Mouse (Mus musculus) small intestine, adult 2 months (tissue): ENCODE measurements around the gene Gm6993. TPM values are rescaled to one million over a fixed set of nuclear protein-coding genes. Genes with fewer than 3 reads are reported as not detected.
A peak's percentile ranks its signal among the peaks of the same experiment; 100 is the strongest.

Experiments used
- H3K27ac ChIP-seq: fragments of 200-500 bp; 2 replicates; pipeline ENCODE4 v1.5.1; 2012; ENCODE audit warnings: low read depth, low read length, control low read depth, inconsistent platforms; ENCODE audit not compliant: insufficient read depth
- H3K27me3 ChIP-seq: fragments of 200-500 bp; 2 replicates; pipeline ENCODE4 v1.6.1; 2012; ENCODE audit warnings: mild to moderate bottlenecking, moderate library complexity, low read length, inconsistent platforms; ENCODE audit not compliant: control insufficient read depth, insufficient read depth
- H3K36me3 ChIP-seq: fragments of 200-500 bp; 2 replicates; pipeline ENCODE4 v1.6.1; 2012; ENCODE audit warnings: mild to moderate bottlenecking, low read length, control low read depth, inconsistent platforms; ENCODE audit not compliant: control insufficient read depth, insufficient read depth
- H3K4me1 ChIP-seq: fragments of 200-500 bp; 2 replicates; pipeline ENCODE4 v1.6.1; 2012; ENCODE audit warnings: low read length, inconsistent platforms, mixed read lengths; ENCODE audit not compliant: control insufficient read depth, insufficient read depth, insufficient read length
- H3K4me3 ChIP-seq: fragments of 200-500 bp; 2 replicates; pipeline ENCODE4 v1.5.1; 2012; ENCODE audit warnings: low read depth, mild to moderate bottlenecking, control low read depth, inconsistent platforms, low read length, moderate library complexity
- CTCF ChIP-seq: fragments of 200-500 bp; IDR thresholded peaks from 2 replicates; pipeline ENCODE4 v1.5.1; 2012; ENCODE audit warnings: low read depth, mild to moderate bottlenecking, control low read depth, inconsistent platforms, low read length, moderate library complexity, mixed read lengths; ENCODE audit not compliant: insufficient replicate concordance, insufficient read length; ENCODE audit errors: extremely low read depth
- POLR2A ChIP-seq: fragments of 200-500 bp; IDR thresholded peaks from 2 replicates; pipeline ENCODE4 v1.6.1; 2012; ENCODE audit warnings: low read depth, mild to moderate bottlenecking, control low read depth, inconsistent platforms, low read length, moderate library complexity
- WGBS: fragments of 180-500 bp; shearing (Covaris S2); methylation state at CpG from one replicate; pipeline ENCODE4 v1.1.7; 2018; 5-methylcytosine and 5-hydroxymethylcytosine counted together
- polyA plus RNA-seq: library from polyadenylated mRNA; depleted of rRNA; stranded (reverse); fragments of >200 nt; gene quantifications from 2 replicates; pipeline ENCODE4 v1.2.3, GENCODE M21; 2012; rRNA removed

Gene Gm6993
- not detected in 2 replicates for polyA plus RNA-seq

DNA sequence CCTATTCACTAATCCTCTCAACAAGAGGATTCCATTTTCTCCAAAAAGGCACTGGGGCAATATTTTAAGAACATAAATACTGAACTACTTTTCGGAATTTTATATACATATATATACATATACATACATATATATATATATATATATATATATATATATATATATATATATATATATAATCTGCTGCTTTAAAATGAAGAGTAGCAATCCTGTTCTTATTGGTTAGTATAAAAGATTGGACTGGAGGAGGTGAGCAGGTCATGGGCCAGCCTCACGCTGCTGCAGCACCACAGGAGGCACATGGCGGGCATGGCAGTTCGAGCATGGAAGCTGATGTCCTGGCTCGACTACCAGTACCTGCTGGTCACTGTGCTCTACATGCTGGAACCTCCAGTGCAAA is at the start of gene Gm6993:
Gene Gm6993, plus strand, starts transcription at position 301 of the 400 bp plus-strand sequence.
- TF ChIP-seq CTCF (no peak), POLR2A (no peak)
- H3K27me3 ChIP-seq = no peaks in the 10 kb centered on the region
- no peaks in the 10 kb centered on the region for H3K36me3 ChIP-seq
- WGBS = 91% methylated on average over 5 of the region's 5 CpGs
- no peak within 1 kb of the TSS for H3K4me3 ChIP-seq
- no peaks in the 10 kb centered on the region for H3K4me1 ChIP-seq
- H3K27ac ChIP-seq = no peak within 1 kb of the TSS

DNA sequence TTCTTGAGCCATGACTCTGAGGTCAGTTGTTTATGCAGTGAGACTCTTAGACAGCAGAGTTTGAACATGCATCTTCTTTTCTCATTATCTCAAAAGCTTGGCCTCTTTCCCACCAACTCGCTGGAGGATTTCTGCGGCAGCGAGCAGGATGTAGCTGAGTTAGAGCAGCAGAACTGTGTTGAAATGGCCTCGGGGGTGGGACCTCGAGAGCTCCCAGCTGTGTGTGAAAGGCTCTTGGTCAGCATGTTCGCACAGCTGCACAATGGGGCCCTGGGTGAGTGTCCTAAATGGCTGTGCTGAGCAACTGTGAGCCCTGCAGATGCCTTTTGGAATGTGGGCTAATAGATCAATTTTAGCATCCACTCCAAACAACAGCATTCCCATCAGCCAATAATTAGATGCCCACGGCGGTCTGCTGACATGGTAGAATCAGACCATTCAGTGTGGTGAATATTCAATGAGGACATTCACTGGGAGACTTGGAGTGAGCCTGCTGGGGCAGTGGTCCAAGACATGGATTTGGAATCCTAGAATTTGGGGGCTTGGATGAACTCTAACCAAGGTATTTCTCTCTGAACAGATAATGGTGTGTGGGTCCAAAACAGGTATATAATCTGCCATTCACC is 49.1 kb upstream of the Gm6993 start:
- Histone ChIP-seq H3K27ac (peak overlapping the region; percentile 2), H3K4me3 (no peak overlapping the region), H3K4me1 (no peaks in the 10 kb centered on the region; the same call in 1 of the 2 replicates), H3K36me3 (no peaks in the 10 kb centered on the region), H3K27me3 (no peaks in the 10 kb centered on the region)
- no peak for TF ChIP-seq POLR2A
- no peak for TF ChIP-seq CTCF
- 61% methylated on average over 8 of the region's 8 CpGs for WGBS

DNA sequence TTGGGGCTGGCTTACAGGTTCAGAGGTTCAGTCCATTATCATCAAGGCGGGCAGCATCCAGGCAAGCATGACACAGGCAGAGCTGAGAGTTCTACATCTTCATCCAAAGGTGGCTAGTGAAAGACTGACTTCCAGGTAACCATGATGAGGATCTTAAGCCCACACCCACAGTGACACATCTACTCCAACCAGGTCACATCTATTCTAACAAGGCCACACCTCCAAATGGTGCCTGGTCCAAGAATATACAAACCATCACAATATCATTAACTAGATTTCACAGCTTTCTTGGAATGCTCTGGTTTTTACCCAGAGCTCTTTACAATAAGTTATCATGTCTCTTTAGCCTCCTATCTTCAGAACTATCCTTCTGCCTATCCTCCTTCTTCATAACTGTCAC is 38.1 kb upstream of the Gm6993 start:
- 89% methylated on average over 1 of the region's 1 CpGs for WGBS

DNA sequence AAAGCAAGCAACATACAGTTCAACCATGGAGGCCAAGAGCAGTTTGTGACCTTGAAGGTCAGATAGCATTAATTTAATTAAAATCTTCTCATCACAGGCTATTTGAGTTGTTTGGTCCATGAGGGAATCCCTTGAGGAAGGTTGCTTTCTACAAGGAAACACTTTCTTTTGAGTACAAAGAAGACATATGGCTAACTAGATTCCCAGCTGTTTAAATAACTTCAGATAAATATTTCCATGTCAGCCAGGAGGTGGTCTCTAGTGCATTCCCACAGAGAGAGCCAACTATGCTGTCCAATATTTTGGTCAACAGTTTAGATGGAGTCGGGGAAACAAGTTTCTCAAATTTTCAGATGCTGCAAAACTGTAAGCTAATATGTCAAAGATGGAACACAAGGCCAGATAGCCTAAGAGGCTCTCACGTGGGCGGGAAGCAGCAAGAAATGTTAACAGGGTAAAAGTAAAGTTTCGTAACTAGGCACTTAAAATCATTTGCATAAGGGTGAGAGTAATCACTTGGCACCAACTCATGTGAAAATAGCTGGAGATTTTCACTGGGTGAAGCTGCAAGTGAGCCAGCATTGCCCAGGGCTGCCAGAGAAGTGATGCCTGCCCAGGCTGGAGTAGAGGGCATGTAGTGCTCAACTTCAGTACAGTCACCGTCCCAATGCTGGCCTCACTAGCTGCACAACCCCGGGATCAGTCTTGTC is 36.7 kb upstream of the Gm6993 start:
- Histone ChIP-seq H3K4me1 (no peaks in the 10 kb centered on the region), H3K36me3 (no peaks in the 10 kb centered on the region), H3K4me3 (no peak overlapping the region), H3K27ac (no peak overlapping the region), H3K27me3 (no peaks in the 10 kb centered on the region)
- no peak for TF ChIP-seq CTCF
- TF ChIP-seq POLR2A = no peak
- WGBS = 78% methylated on average over 6 of the region's 6 CpGs

More for the DNA sequence above, 38.1 kb upstream of the Gm6993 start:
- no peak overlapping the region for H3K27ac ChIP-seq
- H3K4me3 ChIP-seq = no peak overlapping the region
- H3K36me3 ChIP-seq = no peaks in the 10 kb centered on the region
- no peaks in the 10 kb centered on the region for H3K27me3 ChIP-seq
- TF ChIP-seq POLR2A = no peak
- no peak for TF ChIP-seq CTCF
- H3K4me1 ChIP-seq = no peaks in the 10 kb centered on the region

DNA sequence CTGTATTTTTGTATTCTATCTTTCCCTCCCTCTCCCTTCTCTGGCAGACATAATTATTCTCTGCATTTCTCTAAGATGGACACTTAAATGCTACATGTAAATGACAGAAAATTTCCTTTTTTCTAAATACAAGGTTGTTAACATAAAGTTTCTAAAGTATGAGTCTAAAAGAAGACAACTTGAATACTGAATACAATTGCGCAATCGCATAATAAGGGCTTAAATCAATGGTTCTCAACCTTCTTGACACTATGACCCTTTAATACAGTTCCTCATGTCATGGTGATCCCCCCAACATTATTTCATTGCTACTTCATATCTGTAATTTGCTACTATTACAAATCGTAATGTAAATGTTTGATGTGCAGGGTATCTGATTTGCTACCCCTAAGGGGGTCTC is 35.7 kb upstream of the Gm6993 start:
- TF ChIP-seq POLR2A (no peak), CTCF (no peak)
- H3K27me3 ChIP-seq = no peaks in the 10 kb centered on the region
- H3K27ac ChIP-seq = no peak overlapping the region
- no peaks in the 10 kb centered on the region for H3K36me3 ChIP-seq
- no peak overlapping the region for H3K4me3 ChIP-seq
- WGBS = 95% methylated on average over 3 of the region's 3 CpGs
- no peaks in the 10 kb centered on the region for H3K4me1 ChIP-seq

DNA sequence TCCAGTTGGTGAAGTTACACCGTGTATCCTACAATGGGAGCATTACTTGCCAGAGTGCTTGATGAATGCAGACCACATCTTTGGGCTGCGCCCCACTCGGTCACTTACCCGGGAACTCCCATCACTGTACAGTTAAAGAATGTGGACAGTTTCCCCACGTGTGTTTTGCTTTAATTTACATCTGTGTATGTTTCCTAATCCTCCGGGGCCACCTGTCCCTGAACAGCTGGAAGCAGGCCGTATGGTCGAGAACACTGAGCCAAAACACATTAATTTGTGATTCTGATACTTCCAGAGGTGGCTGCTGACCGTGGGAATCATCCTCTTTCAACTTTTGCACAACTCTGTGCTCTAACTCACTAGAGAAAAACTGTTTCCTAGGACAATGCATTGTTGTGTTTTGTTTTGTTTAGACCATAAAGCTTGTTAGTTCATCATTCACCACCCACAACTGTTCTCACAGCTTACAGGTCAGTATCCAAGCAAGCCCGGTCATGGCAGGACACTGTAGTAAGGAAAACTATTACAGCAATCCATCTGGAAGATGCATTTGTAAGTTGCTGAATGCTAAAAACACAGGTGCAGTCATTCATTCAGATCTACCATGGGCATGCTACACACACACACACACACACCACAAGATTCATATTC is 34.5 kb upstream of the Gm6993 start:
- H3K27ac ChIP-seq = no peak overlapping the region
- whole genome bisulfite sequencing = 64% methylated on average over 10 of the region's 10 CpGs
- H3K4me1 ChIP-seq = peaks cover 2% of the 10 kb centered on the region; the same call in 1 of the 2 replicates
- no peaks in the 10 kb centered on the region for H3K27me3 ChIP-seq
- H3K36me3 ChIP-seq = no peaks in the 10 kb centered on the region
- no peak overlapping the region for H3K4me3 ChIP-seq
- no peak for TF ChIP-seq POLR2A
- TF ChIP-seq CTCF = no peak

DNA sequence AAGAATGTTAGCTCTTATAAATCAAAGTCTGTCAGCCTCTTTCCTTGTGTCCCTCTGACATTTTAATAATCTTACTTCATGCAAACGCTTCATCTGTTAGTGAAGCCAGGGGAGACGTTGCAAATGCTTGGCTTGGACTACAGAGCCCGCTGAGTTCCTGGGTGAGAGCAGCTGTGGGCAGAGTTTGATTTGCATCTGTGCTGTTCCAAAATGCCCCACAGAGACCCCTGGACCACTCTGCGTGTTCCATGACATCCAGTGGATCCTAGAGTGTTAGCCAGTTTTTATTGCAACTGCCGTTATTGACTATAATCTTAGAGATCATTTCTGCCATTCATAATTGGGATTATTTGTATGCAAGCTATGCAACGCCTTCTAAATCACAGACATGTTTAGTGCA is 31.8 kb upstream of the Gm6993 start:
- Histone ChIP-seq H3K4me1 (peaks cover 2% of the 10 kb centered on the region; the same call in 1 of the 2 replicates), H3K27me3 (no peaks in the 10 kb centered on the region), H3K36me3 (no peaks in the 10 kb centered on the region), H3K27ac (no peak overlapping the region), H3K4me3 (no peak overlapping the region)
- TF ChIP-seq CTCF = no peak
- TF ChIP-seq POLR2A = no peak
- 77% methylated on average over 6 of the region's 6 CpGs for WGBS
